Mouse (Mus musculus): ENCODE data around the gene Prrg2. TPM values are rescaled to one million over a fixed set of nuclear protein-coding genes. Genes with fewer than 3 reads are reported as not detected.

Gene Prrg2
- polyA plus RNA-seq, 1 experiment from 2014 or later = 21.2 TPM

DNA sequence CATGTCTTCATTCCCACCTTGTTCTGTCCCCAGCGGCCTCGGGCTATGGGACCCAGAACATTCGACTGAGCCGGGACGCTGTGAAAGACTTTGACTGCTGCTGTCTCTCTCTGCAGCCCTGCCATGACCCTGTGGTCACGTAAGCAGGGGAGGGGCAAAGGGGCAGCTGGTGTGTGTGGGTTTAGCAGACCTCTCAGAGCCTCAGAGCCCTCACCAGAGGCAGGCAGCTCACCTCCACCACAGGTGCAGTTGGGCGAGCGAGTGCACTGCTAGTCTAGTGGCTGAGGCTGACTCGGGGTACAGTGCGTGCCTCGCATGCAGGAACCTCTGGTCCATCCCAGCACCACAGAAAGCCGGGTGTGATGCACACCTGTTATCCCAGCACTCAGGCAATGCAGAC is 11.5 kb upstream of the Prrg2 start:
- Histone ChIP-seq H3K9ac (replicated peaks) (no peak overlapping the region), H3K9me3 (no peaks in the 10 kb centered on the region), H3K27me3 (no peaks in the 10 kb centered on the region), H3K4me2 (no peak overlapping the region), H3K27ac (no peak overlapping the region), H3K4me1 (replicated peaks) (no peaks in the 10 kb centered on the region), H3K4me3 (replicated peaks) (no peak overlapping the region), H3K36me3 (peaks cover 51% of the 10 kb centered on the region)
- no peak for ATAC-seq (ENCODE audit: insufficient number of reproducible peaks, insufficient read depth, low FRiP score, low TSS enrichment, low read depth)
- 89% methylated on average over 12 of the region's 12 CpGs for WGBS

DNA sequence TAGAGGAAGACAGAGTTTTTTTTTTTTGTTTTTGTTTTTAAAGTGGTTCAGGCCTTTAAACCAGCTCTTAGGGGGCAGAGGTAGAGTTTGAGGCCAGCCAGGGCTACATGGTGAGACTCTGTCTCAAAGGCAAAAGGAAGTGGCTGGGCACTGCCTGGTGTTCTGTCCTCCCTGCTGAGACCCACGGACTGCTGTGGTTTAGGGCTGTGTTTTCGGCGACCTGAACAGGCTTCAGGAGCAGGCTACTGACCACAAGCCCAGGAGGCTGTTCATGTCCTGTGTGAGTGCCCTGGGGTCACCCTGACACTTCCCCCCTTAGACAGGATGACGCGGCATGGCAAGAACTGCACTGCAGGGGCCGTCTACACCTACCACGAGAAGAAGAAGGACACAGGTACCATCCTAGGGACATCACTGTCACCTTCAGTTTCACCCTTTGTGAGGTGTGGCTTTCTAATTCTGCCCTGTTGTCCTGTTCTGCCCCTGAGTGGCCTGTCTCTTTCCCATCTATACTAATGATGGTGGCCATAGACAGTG is 10.8 kb upstream of the Prrg2 start:
- H3K9ac ChIP-seq (replicated peaks) = no peak overlapping the region
- no peak overlapping the region for H3K4me3 ChIP-seq (replicated peaks)
- no peaks in the 10 kb centered on the region for H3K4me1 ChIP-seq (replicated peaks)
- no peaks in the 10 kb centered on the region for H3K9me3 ChIP-seq
- H3K27ac ChIP-seq = no peak overlapping the region
- peaks cover 51% of the 10 kb centered on the region for H3K36me3 ChIP-seq
- WGBS = 77% methylated on average over 7 of the region's 7 CpGs
- ATAC-seq (ENCODE audit: insufficient number of reproducible peaks, insufficient read depth, low FRiP score, low TSS enrichment, low read depth) = no peak
- no peaks in the 10 kb centered on the region for H3K27me3 ChIP-seq
- no peak overlapping the region for H3K4me2 ChIP-seq

DNA sequence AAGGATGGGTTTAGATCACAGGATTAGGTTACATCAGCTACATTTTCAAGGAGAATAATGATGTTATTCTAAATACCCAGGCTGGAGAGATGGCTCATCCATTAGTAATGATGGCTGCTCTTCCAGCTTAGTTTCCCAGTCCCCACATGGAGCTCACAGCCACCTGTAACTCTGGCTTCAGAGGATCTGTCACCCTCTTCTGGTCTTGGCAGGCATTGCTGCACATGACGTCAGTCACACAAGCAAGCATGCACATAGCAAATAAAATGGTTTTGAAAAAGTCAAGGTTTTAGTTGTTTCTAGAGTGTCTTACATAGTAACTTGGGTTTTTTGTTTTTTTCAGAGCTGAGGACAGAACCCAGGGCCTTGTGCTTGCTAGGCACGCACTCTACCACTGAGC is 9.8 kb upstream of the Prrg2 start:
- no peak overlapping the region for H3K9ac ChIP-seq (replicated peaks)
- H3K27me3 ChIP-seq = no peaks in the 10 kb centered on the region
- no peak overlapping the region for H3K4me3 ChIP-seq (replicated peaks)
- H3K36me3 ChIP-seq = peaks cover 47% of the 10 kb centered on the region
- no peak for ATAC-seq (ENCODE audit: insufficient number of reproducible peaks, insufficient read depth, low FRiP score, low TSS enrichment, low read depth)
- H3K4me1 ChIP-seq (replicated peaks) = no peaks in the 10 kb centered on the region
- WGBS = 86% methylated on average over 2 of the region's 2 CpGs
- H3K9me3 ChIP-seq = no peaks in the 10 kb centered on the region
- H3K4me2 ChIP-seq = no peak overlapping the region
- no peak overlapping the region for H3K27ac ChIP-seq

DNA sequence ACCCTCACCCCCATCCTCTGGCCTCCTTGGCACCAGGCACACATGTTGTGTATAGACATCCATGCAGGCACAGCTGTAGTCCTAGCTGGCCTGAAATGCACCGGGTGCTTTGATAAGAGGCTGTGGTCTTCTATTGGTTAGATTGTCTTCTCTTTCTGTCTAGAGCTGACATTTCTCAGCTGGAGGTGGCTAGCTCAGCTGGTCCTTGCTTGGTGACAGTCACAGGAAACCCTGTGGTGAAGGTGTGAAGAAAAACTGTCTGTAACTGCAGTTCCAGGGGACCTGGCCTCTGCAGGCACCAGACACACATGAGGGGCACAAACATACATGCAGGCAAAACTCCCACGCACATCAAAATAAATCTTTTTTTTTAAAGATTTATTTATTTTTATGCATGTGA is 7.2 kb upstream of the Prrg2 start:
- Histone ChIP-seq H3K9ac (replicated peaks) (no peak overlapping the region), H3K4me1 (replicated peaks) (no peaks in the 10 kb centered on the region), H3K36me3 (peaks cover 21% of the 10 kb centered on the region), H3K4me2 (no peak overlapping the region), H3K9me3 (no peaks in the 10 kb centered on the region), H3K27ac (no peak overlapping the region), H3K4me3 (replicated peaks) (no peak overlapping the region), H3K27me3 (no peaks in the 10 kb centered on the region)
- ATAC-seq (ENCODE audit: insufficient number of reproducible peaks, insufficient read depth, low FRiP score, low TSS enrichment, low read depth) = no peak
- WGBS = 94% methylated on average over 2 of the region's 2 CpGs

DNA sequence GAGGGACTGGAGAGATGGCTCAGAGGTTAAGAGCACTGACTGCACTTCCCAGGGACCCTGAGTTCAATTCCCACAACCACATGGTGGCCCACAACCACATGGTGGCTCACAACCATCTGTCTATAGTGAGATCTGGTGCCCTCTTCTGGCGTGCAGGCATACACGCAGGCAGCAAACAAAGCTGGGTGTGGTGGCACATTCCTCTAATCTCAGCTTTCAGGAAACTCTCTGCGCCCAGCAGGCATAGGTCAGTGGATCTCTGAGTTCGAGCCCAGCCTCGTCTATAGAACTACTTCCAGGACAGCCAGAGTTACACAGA is 5.5 kb upstream of the Prrg2 start:
- Histone ChIP-seq H3K4me1 (replicated peaks) (peaks cover 7% of the 10 kb centered on the region; the same call in 1 of the 2 replicates), H3K36me3 (peaks cover 6% of the 10 kb centered on the region; the same call in 1 of the 2 replicates), H3K27ac (no peak overlapping the region), H3K4me2 (no peak overlapping the region), H3K9ac (replicated peaks) (no peak overlapping the region), H3K9me3 (no peaks in the 10 kb centered on the region), H3K27me3 (no peaks in the 10 kb centered on the region), H3K4me3 (replicated peaks) (no peak overlapping the region)
- WGBS = 33% methylated on average over 5 of the region's 5 CpGs
- ATAC-seq (ENCODE audit: insufficient number of reproducible peaks, insufficient read depth, low FRiP score, low TSS enrichment, low read depth) = no peak

DNA sequence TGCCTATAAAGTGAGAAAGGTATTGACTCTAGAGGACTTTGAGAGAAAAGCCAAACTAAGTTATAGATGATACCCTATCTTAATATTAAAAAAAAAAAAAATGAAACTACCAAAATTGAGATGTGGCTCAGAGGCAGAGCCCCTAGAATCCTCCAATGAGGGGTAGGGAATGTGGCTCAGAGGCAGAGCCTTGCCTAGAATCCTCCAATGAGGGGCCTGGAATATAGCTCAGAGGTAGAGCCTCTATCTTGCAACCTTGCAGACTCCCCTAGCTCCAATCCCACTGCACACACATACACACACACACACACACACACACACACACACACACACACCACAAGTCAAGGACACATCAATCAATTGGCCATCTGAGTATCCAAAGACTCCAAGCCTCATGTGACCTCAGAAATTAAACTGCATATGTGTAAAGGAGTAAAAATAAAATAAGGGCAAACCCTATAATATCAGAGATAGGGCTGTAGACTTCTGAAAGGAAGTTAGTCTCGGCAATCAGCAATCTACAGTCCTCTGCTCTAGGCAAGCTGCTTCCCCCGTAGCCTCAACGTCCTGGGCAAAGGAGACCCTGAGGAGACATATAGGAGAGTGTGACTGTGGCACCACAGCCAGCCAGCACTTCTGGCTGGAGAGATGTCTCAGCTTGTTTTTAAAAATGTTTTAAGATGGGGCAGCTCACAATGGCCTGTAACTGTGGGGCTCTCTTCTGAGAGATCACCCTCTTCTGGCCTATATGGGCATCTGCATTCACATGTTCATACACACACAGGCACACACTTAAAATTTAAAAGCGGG is 4.9 kb upstream of the Prrg2 start:
- H3K4me3 ChIP-seq (replicated peaks) = no peak overlapping the region
- peaks cover 7% of the 10 kb centered on the region; the same call in 1 of the 2 replicates for H3K4me1 ChIP-seq (replicated peaks)
- no peaks in the 10 kb centered on the region for H3K9me3 ChIP-seq
- no peaks in the 10 kb centered on the region for H3K27me3 ChIP-seq
- H3K27ac ChIP-seq = no peak overlapping the region
- no peak overlapping the region for H3K4me2 ChIP-seq
- no peak for ATAC-seq (ENCODE audit: insufficient number of reproducible peaks, insufficient read depth, low FRiP score, low TSS enrichment, low read depth)
- no peak overlapping the region for H3K9ac ChIP-seq (replicated peaks)
- WGBS = 83% methylated on average over 4 of the region's 4 CpGs
- H3K36me3 ChIP-seq = peaks cover 6% of the 10 kb centered on the region; the same call in 1 of the 2 replicates

DNA sequence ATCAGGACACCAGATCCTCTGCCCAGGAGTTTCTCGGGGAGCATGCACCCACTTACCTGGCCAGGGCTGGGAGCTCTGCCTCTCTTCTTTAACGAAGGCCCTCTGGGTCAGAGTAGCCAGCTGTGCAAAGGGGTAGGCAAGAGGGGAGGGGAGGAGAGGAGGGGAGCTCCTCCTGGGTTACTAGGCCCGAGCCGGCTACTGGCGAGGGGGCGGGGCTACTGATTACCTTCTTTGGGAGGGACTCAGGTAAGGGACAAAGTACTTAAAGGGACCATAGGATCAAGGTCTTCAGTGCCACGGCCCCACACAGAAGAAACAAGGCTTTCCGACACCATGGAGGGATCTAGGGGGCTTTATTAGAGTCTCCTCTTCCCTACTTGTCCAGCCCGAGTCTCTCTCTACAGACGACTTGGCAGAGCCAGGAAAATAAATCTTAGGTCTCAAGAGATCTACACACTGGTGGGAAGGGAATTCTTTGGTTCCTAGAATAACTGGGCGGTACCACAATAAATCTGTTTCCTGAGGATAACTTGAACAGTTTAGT is 873 bp downstream of the Prrg2 start:
- 16% methylated on average over 11 of the region's 11 CpGs for WGBS
- Histone ChIP-seq H3K4me1 (replicated peaks) (peaks cover 30% of the 10 kb centered on the region), H3K4me3 (replicated peaks) (peak overlapping the region; percentile 62), H3K27me3 (no peaks in the 10 kb centered on the region), H3K9me3 (no peaks in the 10 kb centered on the region), H3K27ac (peak overlapping the region; percentile 89), H3K36me3 (0 out of 2 replicates have a peak, but pooled peaks cover 7% of the 10 kb centered on the region), H3K9ac (replicated peaks) (peak overlapping the region; percentile 64; the same call in 1 of the 2 replicates), H3K4me2 (peak overlapping the region; percentile 69)
- ATAC-seq (ENCODE audit: insufficient number of reproducible peaks, insufficient read depth, low FRiP score, low TSS enrichment, low read depth) = no peak

DNA sequence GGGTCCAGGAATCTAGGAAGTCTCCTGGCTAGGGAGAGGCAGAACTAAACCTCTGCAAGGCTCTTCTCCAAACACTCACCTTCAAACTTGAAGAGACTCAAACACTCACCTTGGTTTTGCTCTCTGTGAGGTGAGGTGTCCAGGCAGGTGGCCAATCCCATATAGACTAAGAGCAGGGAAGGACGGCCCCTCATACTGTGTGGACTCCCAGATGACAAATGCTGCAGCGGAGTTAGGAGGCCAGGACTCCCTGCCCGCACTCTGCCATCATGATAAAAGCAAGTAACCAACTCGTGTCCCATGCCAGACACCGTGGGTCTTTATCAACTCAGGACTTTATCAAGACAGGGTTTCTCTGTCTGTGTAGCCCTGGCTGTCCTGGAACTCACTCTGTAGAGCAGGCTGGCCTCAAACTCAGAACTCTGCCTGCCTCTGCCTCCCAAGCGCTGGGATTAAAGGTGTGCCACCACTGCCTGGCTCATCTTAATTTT is 1.8 kb downstream of the Prrg2 start:
- no peaks in the 10 kb centered on the region for H3K9me3 ChIP-seq
- H3K27ac ChIP-seq = no peak overlapping the region
- peak overlapping the region; percentile 69; the same call in 1 of the 2 replicates for H3K4me2 ChIP-seq
- ATAC-seq (ENCODE audit: insufficient number of reproducible peaks, insufficient read depth, low FRiP score, low TSS enrichment, low read depth) = no peak
- H3K4me3 ChIP-seq (replicated peaks) = peak overlapping the region; percentile 62; the same call in 1 of the 2 replicates
- H3K36me3 ChIP-seq = 0 out of 2 replicates have a peak, but pooled peaks cover 7% of the 10 kb centered on the region
- WGBS = 89% methylated on average over 6 of the region's 6 CpGs
- no peak overlapping the region for H3K9ac ChIP-seq (replicated peaks)
- H3K27me3 ChIP-seq = no peaks in the 10 kb centered on the region
- H3K4me1 ChIP-seq (replicated peaks) = peaks cover 30% of the 10 kb centered on the region

DNA sequence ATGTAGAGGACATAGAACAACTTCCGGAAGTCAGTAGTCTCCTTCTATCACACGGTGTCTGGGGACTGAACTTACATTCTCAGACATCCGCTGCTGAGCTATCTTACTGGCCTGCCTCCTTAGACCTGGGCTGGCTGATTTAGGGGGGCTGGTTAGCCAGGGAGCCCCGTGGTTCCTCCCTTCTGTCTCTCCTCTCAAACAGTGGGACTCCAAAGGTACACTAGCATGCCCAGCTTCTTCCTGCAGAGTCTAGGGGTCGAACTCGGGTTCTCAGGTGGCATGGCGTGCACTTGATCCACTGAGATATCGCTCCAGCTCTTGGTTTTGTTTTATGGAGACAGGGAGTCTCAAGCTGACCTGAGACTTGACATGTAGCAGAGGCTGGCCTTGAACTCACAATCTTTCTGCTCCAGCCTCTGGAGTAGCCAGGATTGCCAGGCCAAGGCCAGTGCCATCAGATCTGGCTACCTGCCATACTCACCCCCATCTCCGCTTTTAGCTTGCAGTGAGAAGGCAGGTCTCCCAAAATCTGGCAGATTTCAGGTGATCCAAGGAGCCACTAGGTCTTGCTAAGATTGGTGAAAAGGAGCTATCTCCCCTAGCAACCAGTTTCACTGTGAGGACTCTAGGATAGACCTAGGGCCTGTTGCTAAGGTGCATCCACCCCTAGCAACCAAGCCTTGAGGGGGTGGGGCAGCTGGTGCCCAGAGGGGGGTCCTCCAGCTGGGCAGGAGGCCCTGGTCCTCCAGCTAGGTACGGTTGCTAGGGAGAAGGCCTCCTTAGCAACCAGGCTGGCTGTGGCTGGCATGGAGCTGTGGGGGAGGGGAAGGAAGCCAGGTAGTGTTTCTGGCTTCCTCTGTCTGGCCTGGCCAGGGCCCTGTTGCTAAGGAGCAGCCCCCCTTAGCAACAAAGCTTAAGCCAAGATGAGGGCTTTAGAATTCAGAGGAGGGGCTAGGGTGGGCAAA is 3.6 kb downstream of the Prrg2 start:
- WGBS = 81% methylated on average over 10 of the region's 10 CpGs
- no peak for ATAC-seq (ENCODE audit: insufficient number of reproducible peaks, insufficient read depth, low FRiP score, low TSS enrichment, low read depth)
- H3K4me3 ChIP-seq (replicated peaks) = no peak overlapping the region

DNA sequence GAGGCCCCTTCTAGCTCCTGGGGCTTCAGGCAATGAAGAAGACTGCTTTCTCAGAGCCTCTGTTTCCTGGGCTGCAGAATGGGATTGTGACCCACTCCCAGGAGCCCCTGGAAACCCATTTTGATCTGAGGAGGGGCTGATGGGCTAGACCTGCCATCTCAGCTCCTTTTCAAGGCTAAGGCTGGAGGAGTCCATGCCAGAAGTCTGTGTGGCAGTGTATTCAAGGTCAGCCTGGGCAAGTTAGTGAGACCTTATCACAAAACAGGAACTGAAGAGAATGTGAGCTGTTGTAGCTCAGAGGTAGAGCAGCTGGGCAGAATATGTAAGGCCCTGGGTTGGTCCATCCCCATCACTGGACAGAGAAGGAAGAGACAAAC is 5.5 kb downstream of the Prrg2 start:
- Histone ChIP-seq H3K9me3 (no peaks in the 10 kb centered on the region), H3K9ac (replicated peaks) (no peak overlapping the region), H3K4me2 (no peak overlapping the region), H3K27me3 (no peaks in the 10 kb centered on the region), H3K4me3 (replicated peaks) (no peak overlapping the region), H3K27ac (no peak overlapping the region), H3K4me1 (replicated peaks) (peaks cover 26% of the 10 kb centered on the region), H3K36me3 (0 out of 2 replicates have a peak, but pooled peaks cover 7% of the 10 kb centered on the region)
- no peak for ATAC-seq (ENCODE audit: insufficient number of reproducible peaks, insufficient read depth, low FRiP score, low TSS enrichment, low read depth)

More for the DNA sequence above, 3.6 kb downstream of the Prrg2 start:
- H3K36me3 ChIP-seq = 0 out of 2 replicates have a peak, but pooled peaks cover 7% of the 10 kb centered on the region
- H3K9me3 ChIP-seq = no peaks in the 10 kb centered on the region
- H3K4me2 ChIP-seq = peak overlapping the region; percentile 23; the same call in 1 of the 2 replicates
- no peaks in the 10 kb centered on the region for H3K27me3 ChIP-seq
- H3K9ac ChIP-seq (replicated peaks) = peak overlapping the region; percentile 28; the same call in 1 of the 2 replicates
- peaks cover 33% of the 10 kb centered on the region for H3K4me1 ChIP-seq (replicated peaks)
- peak overlapping the region; percentile 62 for H3K27ac ChIP-seq

All from limb, embryonic 12.5 days (tissue).